Mouse (Mus musculus) lung, embryonic 15.5 days (tissue): Measurements from ENCODE around the gene Lmntd1. TPM values are rescaled to one million over a fixed set of nuclear protein-coding genes. Genes with fewer than 3 reads are reported as not detected.

Experiments used
- ATAC-seq: fragments of 200-750 bp; cut with Nextera tagmentation; 2 replicates; pipeline ENCODE4 v1.8.0; 2017; ENCODE audit warnings: moderate number of reproducible peaks, borderline replicate concordance; ENCODE audit not compliant: low FRiP score, low TSS enrichment; ENCODE audit errors: extremely low read depth
- H3K27ac ChIP-seq: fragments of 300-500 bp; sonication (generic); 2 replicates; pipeline ENCODE4 v1.5.1; 2015; ENCODE audit warnings: moderate library complexity, mild to moderate bottlenecking, inconsistent platforms
- H3K27me3 ChIP-seq: fragments of 300-500 bp; sonication (generic); 2 replicates; pipeline ENCODE4 v1.6.1; 2015; ENCODE audit warnings: inconsistent platforms
- H3K36me3 ChIP-seq: fragments of 300-500 bp; sonication (generic); 2 replicates; pipeline ENCODE4 v1.6.1; 2015; ENCODE audit warnings: inconsistent platforms
- H3K4me1 ChIP-seq: fragments of 300-500 bp; sonication (generic); 2 replicates; pipeline ENCODE4 v1.6.1; 2015; ENCODE audit warnings: inconsistent platforms
- H3K4me2 ChIP-seq: fragments of 300-500 bp; sonication (generic); 2 replicates; pipeline ENCODE4 v1.6.1; 2015; ENCODE audit warnings: inconsistent platforms, mild to moderate bottlenecking, moderate library complexity
- H3K4me3 ChIP-seq: fragments of 300-500 bp; sonication (generic); 2 replicates; pipeline ENCODE4 v1.5.1; 2015; ENCODE audit warnings: mild to moderate bottlenecking, inconsistent platforms
- H3K9ac ChIP-seq: fragments of 300-500 bp; sonication (generic); 2 replicates; pipeline ENCODE4 v1.6.1; 2015; ENCODE audit warnings: inconsistent platforms
- H3K9me3 ChIP-seq: fragments of 300-500 bp; sonication (generic); 2 replicates; pipeline ENCODE4 v1.6.1; 2016; ENCODE audit warnings: inconsistent platforms
- WGBS: fragments of 180-500 bp; shearing (Covaris S2); methylation state at CpG from one replicate; pipeline ENCODE4 v1.1.7; 2015; 5-methylcytosine and 5-hydroxymethylcytosine counted together
- polyA plus RNA-seq: library from polyadenylated mRNA; unstranded; fragments of >200 nt; fragmentation: Nextera tagmentation; extraction: Ambion mirVana; gene quantifications from 2 replicates; pipeline ENCODE4 v1.2.1, GENCODE M21; 2015

Lmntd1 gene
- polyA plus RNA-seq, 1 experiment from 2014 or later, result 1.9 TPM

- Histone ChIP-seq H3K4me2 (no peak overlapping the region), H3K9me3 (no peaks in the 10 kb centered on the region), H3K27me3 (no peaks in the 10 kb centered on the region), H3K4me3 (no peak overlapping the region), H3K36me3 (no peaks in the 10 kb centered on the region), H3K27ac (no peak overlapping the region), H3K9ac (no peak overlapping the region), H3K4me1 (no peaks in the 10 kb centered on the region)
- no peak for ATAC-seq
- WGBS, result 84% methylated on average over 9 of the region's 9 CpGs
These were observed 192.5 kb downstream of the Lmntd1 start for GRCm38 (mm10) chr6:145421666-145422065.

- H3K4me2 ChIP-seq, result no peak overlapping the region
- no peak overlapping the region for H3K9ac ChIP-seq
- H3K27me3 ChIP-seq, result no peaks in the 10 kb centered on the region
- H3K4me1 ChIP-seq, result no peaks in the 10 kb centered on the region
- no peaks in the 10 kb centered on the region for H3K36me3 ChIP-seq
- no peak overlapping the region for H3K27ac ChIP-seq
- ATAC-seq, result no peak
- H3K9me3 ChIP-seq, result no peaks in the 10 kb centered on the region
- no peak overlapping the region for H3K4me3 ChIP-seq
- 64% methylated on average over 4 of the region's 4 CpGs for WGBS
These were observed 193.7 kb downstream of the Lmntd1 start for GRCm38 (mm10) chr6:145420407-145420806.

GRCm38 (mm10) chr6:145418856-145419255, 195.3 kb downstream of the Lmntd1 start:
- WGBS, result 92% methylated on average over 5 of the region's 5 CpGs
- Histone ChIP-seq H3K9me3 (no peaks in the 10 kb centered on the region), H3K4me1 (no peaks in the 10 kb centered on the region), H3K4me2 (no peak overlapping the region), H3K9ac (no peak overlapping the region), H3K27ac (no peak overlapping the region), H3K4me3 (no peak overlapping the region), H3K27me3 (no peaks in the 10 kb centered on the region), H3K36me3 (no peaks in the 10 kb centered on the region)
- ATAC-seq, result no peak

- 65% methylated on average over 8 of the region's 8 CpGs for WGBS
- H3K4me3 ChIP-seq, result no peak overlapping the region
- H3K27me3 ChIP-seq, result no peaks in the 10 kb centered on the region
- no peak for ATAC-seq
- no peaks in the 10 kb centered on the region for H3K9me3 ChIP-seq
- no peak overlapping the region for H3K9ac ChIP-seq
- no peaks in the 10 kb centered on the region for H3K4me1 ChIP-seq
- H3K27ac ChIP-seq, result no peak overlapping the region
- no peak overlapping the region for H3K4me2 ChIP-seq
- H3K36me3 ChIP-seq, result no peaks in the 10 kb centered on the region
These were observed 196.2 kb downstream of the Lmntd1 start for GRCm38 (mm10) chr6:145417720-145418440.

- WGBS, result 52% methylated on average over 16 of the region's 16 CpGs
- no peak for ATAC-seq
These were observed 197.0 kb downstream of the Lmntd1 start for GRCm38 (mm10) chr6:145417014-145417719.

GRCm38 (mm10) chr6:145404369-145405051, 209.6 kb downstream of the Lmntd1 start:
- no peaks in the 10 kb centered on the region for H3K36me3 ChIP-seq
- H3K4me2 ChIP-seq, result no peak overlapping the region
- 0 out of 2 replicates have a peak, but pooled peaks cover 5% of the 10 kb centered on the region for H3K4me1 ChIP-seq
- H3K9ac ChIP-seq, result no peak overlapping the region
- ATAC-seq, result no peak
- H3K4me3 ChIP-seq, result no peak overlapping the region
- no peak overlapping the region for H3K27ac ChIP-seq
- 83% methylated on average over 10 of the region's 10 CpGs for WGBS
- H3K27me3 ChIP-seq, result no peaks in the 10 kb centered on the region
- no peaks in the 10 kb centered on the region for H3K9me3 ChIP-seq

More at GRCm38 (mm10) chr6:145417014-145417719, 197.0 kb downstream of the Lmntd1 start:
- no peak overlapping the region for H3K9ac ChIP-seq
- H3K9me3 ChIP-seq, result no peaks in the 10 kb centered on the region
- no peaks in the 10 kb centered on the region for H3K27me3 ChIP-seq
- no peak overlapping the region for H3K4me2 ChIP-seq
- no peak overlapping the region for H3K27ac ChIP-seq
- no peaks in the 10 kb centered on the region for H3K4me1 ChIP-seq
- H3K36me3 ChIP-seq, result no peaks in the 10 kb centered on the region
- H3K4me3 ChIP-seq, result no peak overlapping the region

- no peak overlapping the region for H3K4me3 ChIP-seq
- H3K27me3 ChIP-seq, result no peaks in the 10 kb centered on the region
- no peaks in the 10 kb centered on the region for H3K9me3 ChIP-seq
- ATAC-seq, result no peak
- no peaks in the 10 kb centered on the region for H3K36me3 ChIP-seq
- H3K9ac ChIP-seq, result no peak overlapping the region
- WGBS, result 24% methylated on average over 4 of the region's 4 CpGs
- H3K4me2 ChIP-seq, result no peak overlapping the region
- no peak overlapping the region for H3K27ac ChIP-seq
- 0 out of 2 replicates have a peak, but pooled peaks cover 5% of the 10 kb centered on the region for H3K4me1 ChIP-seq
These were observed 213.0 kb downstream of the Lmntd1 start for GRCm38 (mm10) chr6:145401140-145401539.

- H3K4me3 ChIP-seq, result no peak overlapping the region
- no peaks in the 10 kb centered on the region for H3K9me3 ChIP-seq
- H3K4me1 ChIP-seq, result 0 out of 2 replicates have a peak, but pooled peaks cover 5% of the 10 kb centered on the region
- H3K27ac ChIP-seq, result no peak overlapping the region
- no peak overlapping the region for H3K9ac ChIP-seq
- 80% methylated on average over 4 of the region's 4 CpGs for WGBS
- no peaks in the 10 kb centered on the region for H3K36me3 ChIP-seq
- no peaks in the 10 kb centered on the region for H3K27me3 ChIP-seq
- no peak overlapping the region for H3K4me2 ChIP-seq
- no peak for ATAC-seq
These were observed 216.2 kb downstream of the Lmntd1 start for GRCm38 (mm10) chr6:145397881-145398280.

GRCm38 (mm10) chr6:145396534-145396933, 217.6 kb downstream of the Lmntd1 start:
- no peak overlapping the region for H3K4me2 ChIP-seq
- no peak overlapping the region for H3K27ac ChIP-seq
- 0 out of 2 replicates have a peak, but pooled peaks cover 5% of the 10 kb centered on the region for H3K4me1 ChIP-seq
- H3K27me3 ChIP-seq, result no peaks in the 10 kb centered on the region
- no peak overlapping the region for H3K9ac ChIP-seq
- H3K36me3 ChIP-seq, result no peaks in the 10 kb centered on the region
- WGBS, result 83% methylated on average over 2 of the region's 2 CpGs
- H3K9me3 ChIP-seq, result no peaks in the 10 kb centered on the region
- no peak overlapping the region for H3K4me3 ChIP-seq
- ATAC-seq, result no peak

GRCm38 (mm10) chr6:145390421-145390820, 223.7 kb downstream of the Lmntd1 start:
- Histone ChIP-seq H3K4me3 (no peak overlapping the region), H3K36me3 (no peaks in the 10 kb centered on the region), H3K9ac (no peak overlapping the region), H3K9me3 (no peaks in the 10 kb centered on the region), H3K4me1 (no peaks in the 10 kb centered on the region; the same call in 1 of the 2 replicates), H3K4me2 (no peak overlapping the region), H3K27me3 (no peaks in the 10 kb centered on the region), H3K27ac (no peak overlapping the region)
- ATAC-seq, result no peak
- 46% methylated on average over 2 of the region's 2 CpGs for WGBS

- Histone ChIP-seq H3K27me3 (no peaks in the 10 kb centered on the region), H3K4me1 (no peaks in the 10 kb centered on the region; the same call in 1 of the 2 replicates), H3K27ac (no peak overlapping the region), H3K9me3 (no peaks in the 10 kb centered on the region), H3K4me2 (no peak overlapping the region), H3K9ac (no peak overlapping the region), H3K36me3 (no peaks in the 10 kb centered on the region), H3K4me3 (no peak overlapping the region)
- WGBS, result 62% methylated on average over 7 of the region's 7 CpGs
- ATAC-seq, result no peak
These were observed 224.2 kb downstream of the Lmntd1 start for GRCm38 (mm10) chr6:145389904-145390303.

- Histone ChIP-seq H3K9ac (no peak overlapping the region), H3K36me3 (no peaks in the 10 kb centered on the region), H3K27ac (no peak overlapping the region), H3K27me3 (no peaks in the 10 kb centered on the region), H3K9me3 (no peaks in the 10 kb centered on the region), H3K4me1 (peaks cover 4% of the 10 kb centered on the region; the same call in 1 of the 2 replicates), H3K4me2 (no peak overlapping the region), H3K4me3 (no peak overlapping the region)
- no peak for ATAC-seq
- WGBS, result 69% methylated on average over 6 of the region's 6 CpGs
These were observed 226.7 kb downstream of the Lmntd1 start for GRCm38 (mm10) chr6:145387378-145387777.
